Mouse (Mus musculus): ENCODE measurements around the gene Tmcc2.

Tmcc2 gene

DNA sequence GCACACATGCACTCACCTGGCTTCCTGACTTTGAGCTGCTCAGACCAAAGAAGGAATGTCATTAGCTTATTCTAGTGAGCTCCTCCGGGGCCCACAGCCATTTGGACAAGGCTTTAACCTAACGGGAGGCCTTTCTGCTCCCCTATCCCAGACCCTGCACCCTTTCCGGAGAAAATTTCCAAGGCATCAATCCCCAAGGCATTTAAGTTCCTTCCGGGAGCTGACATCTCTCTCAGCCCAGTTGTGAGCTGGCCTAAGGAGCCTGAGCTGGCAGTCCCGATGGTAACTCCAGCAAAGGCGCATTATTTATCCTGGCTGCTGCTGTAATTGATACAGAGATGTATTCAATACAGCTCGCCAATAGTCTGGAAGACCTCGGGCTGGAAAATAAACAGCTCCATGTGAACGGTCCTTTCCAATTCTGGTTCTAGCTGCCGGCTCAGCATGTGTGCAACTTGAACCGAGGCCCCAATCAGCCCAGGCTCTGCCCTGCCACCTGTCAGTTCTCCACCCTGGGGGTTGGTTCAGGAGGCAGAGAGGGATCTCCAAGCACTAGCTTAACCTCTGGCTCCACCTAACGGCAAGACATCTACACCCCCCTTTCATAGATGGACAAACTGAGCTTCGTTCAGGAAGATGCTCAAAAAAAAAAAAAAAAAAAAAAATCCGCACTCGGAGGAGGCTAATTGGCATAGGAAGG lies 1.0 kb downstream of the Tmcc2 start:
- no peak for DNase-seq (ENCODE audit: low spot score)

GRCm38 (mm10) chr1:132388813-132389803 lies 2.0 kb downstream of the Tmcc2 start:
- DNase-seq (ENCODE audit: low spot score), result no peak

- DNase-seq (ENCODE audit: low spot score), result no peak
Observed at GRCm38 (mm10) chr1:132387943-132388342, 3.1 kb downstream of the Tmcc2 start.

DNA sequence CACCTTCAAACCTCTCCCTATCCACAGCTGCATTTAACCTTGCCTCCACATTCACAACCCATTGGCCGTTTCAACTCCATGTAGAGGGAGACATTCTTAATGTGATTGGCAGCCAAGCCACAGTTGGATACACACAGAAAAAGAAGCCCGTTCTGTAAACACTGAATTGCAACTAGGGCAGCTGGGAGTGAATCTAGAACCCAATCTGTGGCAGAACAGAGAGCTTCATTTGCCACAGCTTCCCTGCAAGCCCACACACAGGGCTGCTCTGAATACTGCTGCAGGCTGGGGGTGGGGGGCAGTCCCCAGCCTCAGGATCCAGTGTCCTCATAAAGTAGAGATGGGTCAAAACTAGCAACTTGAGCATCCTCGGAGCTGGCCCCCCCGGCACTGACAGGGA lies 4.8 kb downstream of the Tmcc2 start:
- no peak for DNase-seq (ENCODE audit: low spot score)

- DNase-seq (ENCODE audit: low spot score), result no peak
Observed at GRCm38 (mm10) chr1:132385711-132386110, 5.4 kb downstream of the Tmcc2 start.

DNA sequence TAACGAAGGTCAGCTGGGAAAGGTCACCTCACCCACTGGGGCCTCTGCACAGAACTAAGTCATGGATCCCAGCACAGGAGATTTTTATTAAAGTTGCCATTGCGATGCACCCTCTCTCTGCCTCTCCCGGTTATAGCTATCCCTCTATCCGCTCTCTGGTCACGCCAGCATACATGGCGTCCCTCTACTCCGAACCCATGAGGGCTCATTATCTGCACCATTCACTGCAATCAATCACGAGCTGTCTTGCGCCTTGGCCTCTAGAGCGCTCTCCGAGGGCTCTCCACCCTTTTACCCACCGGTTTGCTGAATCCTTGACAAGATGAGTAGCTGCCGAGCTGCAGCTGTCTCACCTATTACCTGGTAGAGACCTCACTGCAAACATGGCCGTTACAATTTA lies 5.8 kb downstream of the Tmcc2 start:
- no peak for DNase-seq (ENCODE audit: low spot score)

DNA sequence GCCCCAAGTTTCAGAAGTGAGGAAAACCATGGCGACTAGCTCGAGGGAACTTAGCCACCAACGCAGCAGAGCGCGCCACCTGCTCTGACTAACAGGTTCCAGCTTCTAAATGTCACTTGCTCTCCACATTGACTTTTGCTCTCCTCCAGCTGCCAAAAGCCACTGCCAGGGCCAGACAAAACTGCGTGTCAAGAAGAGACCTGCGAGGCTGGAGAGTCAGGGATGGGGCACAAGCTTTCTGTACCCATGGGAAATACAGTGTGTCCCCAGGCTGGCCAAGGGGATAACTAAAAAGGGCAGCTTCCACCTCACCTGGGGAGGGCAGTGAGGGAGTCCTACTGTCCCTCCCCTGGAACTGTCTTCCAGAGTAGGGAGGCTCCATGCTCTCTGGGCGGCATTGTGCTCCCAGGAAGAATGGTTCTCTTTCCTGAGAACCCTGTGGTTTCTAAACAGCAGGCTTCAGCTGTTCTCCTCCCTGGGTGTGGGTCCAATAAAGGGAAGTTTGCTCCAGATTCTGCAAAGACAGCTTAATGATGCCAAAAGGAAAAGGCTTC lies 7.0 kb downstream of the Tmcc2 start:
- no peak for DNase-seq (ENCODE audit: low spot score)

DNA sequence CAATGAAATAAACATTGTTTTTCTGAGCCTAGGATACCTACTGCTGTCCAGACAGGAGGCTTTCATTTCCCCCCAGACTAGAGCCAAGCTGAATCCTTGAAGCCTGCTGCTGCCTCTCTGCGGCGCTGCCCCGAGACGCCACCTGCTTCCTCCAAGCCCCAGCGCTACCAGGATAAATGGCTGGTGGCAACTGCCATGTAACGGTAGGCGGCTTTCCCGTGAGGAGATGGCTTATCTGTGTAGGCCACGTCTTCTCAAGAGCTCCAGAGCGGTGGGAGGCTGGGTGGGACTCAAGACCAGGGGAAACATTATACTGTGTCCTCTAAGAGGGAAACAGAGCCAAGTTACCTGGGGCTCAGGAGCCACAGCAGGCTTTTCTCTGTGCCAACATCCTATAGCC lies 9.2 kb downstream of the Tmcc2 start:
- DNase-seq (ENCODE audit: low spot score), result no peak

DNA sequence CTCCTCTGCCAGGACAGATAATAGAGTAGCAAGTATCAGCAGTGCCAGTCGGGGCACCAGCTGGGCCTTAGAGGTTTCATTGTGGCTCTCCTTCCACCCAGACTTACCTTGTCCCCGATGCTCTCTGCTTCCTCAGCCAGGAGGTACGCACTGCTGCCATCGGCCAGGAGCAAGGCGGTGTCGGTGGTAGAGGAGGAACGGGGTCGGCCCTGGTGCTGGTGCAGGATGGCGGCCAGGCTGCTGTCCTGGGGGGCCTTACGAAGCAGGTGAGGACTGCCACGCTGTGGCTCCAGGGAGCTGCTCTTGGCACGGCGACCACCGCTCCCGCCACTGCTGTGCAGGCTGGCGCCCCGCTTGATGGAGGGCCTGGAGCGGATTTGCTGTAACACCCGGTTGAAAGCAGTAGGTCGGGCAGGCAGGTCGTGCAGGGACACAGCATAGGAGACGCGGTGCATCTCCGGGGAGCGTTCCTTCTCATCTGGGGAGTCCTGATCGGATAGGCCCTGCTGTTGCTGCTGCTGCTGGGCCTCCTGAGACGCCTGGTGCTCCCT lies 10.5 kb downstream of the Tmcc2 start:
- DNase-seq (ENCODE audit: low spot score), result no peak

DNA sequence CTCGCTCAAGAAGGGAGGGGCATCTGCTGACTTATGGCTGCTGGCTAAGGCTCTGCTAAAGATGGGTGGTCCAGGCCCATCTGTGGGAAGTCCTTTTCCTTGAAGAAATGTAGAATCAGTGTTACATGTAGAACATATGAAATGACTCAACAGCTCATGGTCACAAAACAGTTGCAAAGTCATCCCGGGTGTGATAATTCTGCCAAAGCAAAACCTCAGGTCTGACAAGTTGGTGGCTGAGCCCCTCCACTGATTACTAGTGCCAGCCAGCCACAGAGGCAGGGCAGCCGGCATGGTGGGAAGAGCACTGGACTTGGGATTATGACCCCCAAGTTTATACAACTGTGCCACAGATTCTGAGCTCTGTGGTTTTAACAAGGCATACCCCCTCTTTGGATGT lies 13.3 kb downstream of the Tmcc2 start:
- no peak for DNase-seq (ENCODE audit: low spot score)

DNA sequence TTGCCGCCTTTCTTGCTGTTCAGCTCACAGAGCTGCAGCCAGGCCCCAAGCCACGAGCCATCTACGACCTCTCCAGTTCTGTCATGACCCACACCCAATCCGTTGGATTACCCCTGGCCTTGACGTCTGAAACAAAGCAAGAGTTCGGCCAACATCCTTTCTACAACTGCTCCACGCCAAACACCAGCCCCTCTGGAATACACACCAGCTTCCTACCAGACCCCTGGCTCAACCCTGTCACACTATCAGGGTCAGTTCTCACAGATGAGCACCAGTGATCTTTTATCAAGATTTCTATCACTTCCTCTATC lies 14.1 kb downstream of the Tmcc2 start:
- DNase-seq (ENCODE audit: low spot score), result no peak

GRCm38 (mm10) chr1:132376211-132377054 lies 14.6 kb downstream of the Tmcc2 start:
- DNase-seq (ENCODE audit: low spot score), result no peak

DNA sequence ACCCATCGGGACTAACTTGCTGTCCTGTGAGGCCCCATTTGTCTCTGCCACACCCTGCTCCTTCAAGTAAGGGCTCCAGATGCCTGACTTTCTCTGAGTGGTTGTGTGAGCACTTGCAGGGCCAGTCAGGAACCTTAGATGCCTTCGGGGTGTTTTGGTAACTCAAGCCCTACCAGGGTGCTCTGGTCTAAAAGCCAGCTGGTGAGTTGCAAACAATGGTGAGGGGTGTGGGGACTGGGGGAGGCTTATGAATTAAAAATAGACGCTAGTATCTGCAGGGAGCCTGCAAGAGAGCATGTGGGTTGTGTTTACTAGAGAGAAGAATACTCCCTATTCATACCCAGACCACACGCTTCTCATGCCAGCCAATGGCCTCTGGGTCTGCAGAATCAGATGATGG lies 15.8 kb downstream of the Tmcc2 start:
- DNase-seq (ENCODE audit: low spot score), result no peak

GRCm38 (mm10) chr1:132374873-132375244 lies 16.2 kb downstream of the Tmcc2 start:
- no peak for DNase-seq (ENCODE audit: low spot score)

GRCm38 (mm10) chr1:132374140-132374872 lies 16.8 kb downstream of the Tmcc2 start:
- no peak for DNase-seq (ENCODE audit: low spot score)

DNA sequence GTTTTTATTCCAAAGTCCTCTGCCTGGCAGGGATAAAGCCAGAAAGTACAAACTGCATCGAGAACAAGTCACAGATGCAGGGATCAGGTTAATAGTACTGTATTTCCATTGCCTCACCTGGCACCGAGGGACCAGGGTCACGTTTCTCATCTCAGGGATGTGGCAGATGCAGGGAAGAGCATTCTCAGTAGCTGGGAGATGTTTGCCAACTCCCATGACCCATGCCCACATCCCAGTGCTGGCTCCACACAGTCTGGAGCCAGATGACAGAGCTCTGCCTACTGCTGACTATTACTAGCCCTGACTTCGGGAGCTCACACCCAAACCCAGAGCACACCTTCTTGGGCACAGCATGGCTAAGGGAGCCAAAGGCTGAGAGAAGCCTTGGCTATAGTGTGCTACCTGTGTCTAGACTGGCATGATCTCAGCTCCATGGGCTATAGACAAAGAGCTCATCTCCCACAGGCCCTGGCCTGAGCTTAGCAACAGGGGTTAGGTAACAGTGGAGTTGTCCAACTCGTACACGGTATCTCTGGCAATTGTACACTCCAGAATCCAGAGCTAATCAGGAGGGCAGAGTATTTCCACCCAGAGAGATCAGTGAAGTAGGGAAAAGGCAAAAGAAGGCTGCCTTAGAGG lies 18.1 kb downstream of the Tmcc2 start:
- no peak for DNase-seq (ENCODE audit: low spot score)

DNA sequence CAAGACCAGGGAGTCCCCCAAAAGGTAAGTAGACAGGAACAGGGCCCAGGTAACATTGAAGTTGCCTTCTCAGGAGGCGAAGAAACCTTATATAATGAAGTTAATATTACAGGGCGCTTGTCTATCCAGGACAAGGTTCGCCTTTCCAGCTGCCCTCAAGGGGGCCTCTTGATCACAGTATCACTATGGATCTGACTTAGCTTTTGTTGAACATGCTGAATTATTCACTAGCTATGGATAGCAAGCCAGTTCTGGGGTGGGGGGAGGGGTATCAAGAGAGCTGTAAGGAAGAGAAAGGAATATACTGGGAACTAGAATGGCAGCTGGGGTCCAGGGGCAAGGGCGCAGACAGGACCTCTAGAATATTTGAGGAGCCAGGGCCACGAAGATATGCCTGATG lies 18.7 kb downstream of the Tmcc2 start:
- no peak for DNase-seq (ENCODE audit: low spot score)

- DNase-seq (ENCODE audit: low spot score), result no peak
Observed at GRCm38 (mm10) chr1:132371298-132372081, 19.6 kb downstream of the Tmcc2 start.

GRCm38 (mm10) chr1:132370681-132371173 lies 20.4 kb downstream of the Tmcc2 start:
- DNase-seq (ENCODE audit: low spot score), result no peak
